Mouse (Mus musculus) layer of hippocampus, adult 11-12 months (tissue): ENCODE measurements around the gene Hoxb2.

Experiments used
- DNase-seq: peaks from one replicate; pipeline ENCODE4 v3.0.0; 2022; ENCODE audit warnings: low spot score

The Hoxb2 gene

GRCm38 (mm10) chr11:96316696-96317607, 33.4 kb upstream of the Hoxb2 start:
- no peak for DNase-seq

GRCm38 (mm10) chr11:96317608-96318367, 32.5 kb upstream of the Hoxb2 start, which contains the start of gene Hoxb4:
Gene Hoxb4 (plus strand): TSS chr11:96318267.
- DNase-seq = no peak

- DNase-seq = no peak
Measured at GRCm38 (mm10) chr11:96318368-96319070, 31.8 kb upstream of the Hoxb2 start.

GRCm38 (mm10) chr11:96319071-96319902, 31.0 kb upstream of the Hoxb2 start:
- no peak for DNase-seq

- no peak for DNase-seq
Measured at GRCm38 (mm10) chr11:96319910-96320309, 30.4 kb upstream of the Hoxb2 start.

- DNase-seq = no peak
Measured at GRCm38 (mm10) chr11:96320688-96321087, 29.6 kb upstream of the Hoxb2 start.

- DNase-seq = no peak
Measured at GRCm38 (mm10) chr11:96321846-96322245, 28.5 kb upstream of the Hoxb2 start.

- DNase-seq = no peak
Measured at GRCm38 (mm10) chr11:96322738-96323137, 27.6 kb upstream of the Hoxb2 start.

- DNase-seq = no peak
Measured at GRCm38 (mm10) chr11:96323154-96323553, 27.2 kb upstream of the Hoxb2 start, which contains the start of gene Hoxb3. Gene Hoxb3 (plus strand): TSS chr11:96323326.

- DNase-seq = no peak
Measured at GRCm38 (mm10) chr11:96324125-96324524, 26.2 kb upstream of the Hoxb2 start.

- no peak for DNase-seq
Measured at GRCm38 (mm10) chr11:96324965-96325364, 25.4 kb upstream of the Hoxb2 start.

GRCm38 (mm10) chr11:96325747-96326212, 24.5 kb upstream of the Hoxb2 start:
- no peak for DNase-seq

- DNase-seq = no peak
Measured at GRCm38 (mm10) chr11:96326705-96327104, 23.6 kb upstream of the Hoxb2 start.

GRCm38 (mm10) chr11:96327122-96327521, 23.2 kb upstream of the Hoxb2 start:
- DNase-seq = no peak

GRCm38 (mm10) chr11:96327750-96328149, 22.6 kb upstream of the Hoxb2 start:
- DNase-seq = no peak

- no peak for DNase-seq
Measured at GRCm38 (mm10) chr11:96328605-96329004, 21.7 kb upstream of the Hoxb2 start.

- no peak for DNase-seq
Measured at GRCm38 (mm10) chr11:96332105-96332504, 18.2 kb upstream of the Hoxb2 start.

- DNase-seq = no peak
Measured at GRCm38 (mm10) chr11:96332618-96333032, 17.7 kb upstream of the Hoxb2 start.

- DNase-seq = no peak
Measured at GRCm38 (mm10) chr11:96333241-96334001, 16.9 kb upstream of the Hoxb2 start.

- no peak for DNase-seq
Measured at GRCm38 (mm10) chr11:96334002-96334364, 16.3 kb upstream of the Hoxb2 start.

GRCm38 (mm10) chr11:96334998-96335397, 15.3 kb upstream of the Hoxb2 start:
- DNase-seq = no peak
